Mouse (Mus musculus): ENCODE results near the gene Lhb. TPM values are rescaled to one million over a fixed set of nuclear protein-coding genes. Genes with fewer than 3 reads are reported as not detected.

Gene Lhb
- not detected for polyA plus RNA-seq (2014; fragmentation: Illumina TruSeq; extraction: RNeasy Lipid Tissue Mini Kit (QIAGEN cat#74804); ENCODE audit: low read depth, low replicate concordance)

GRCm38 (mm10) chr7:45420615-45420919, at the start of gene Lhb:
Gene Lhb (plus strand): TSS chr7:45420820.

GRCm38 (mm10) chr7:45395578-45396336, 24.9 kb upstream of the Lhb start, which contains the start of gene Snrnp70:
Gene Snrnp70 (minus strand): TSS chr7:45395742.

GRCm38 (mm10) chr7:45405091-45406075, 15.2 kb upstream of the Lhb start, which contains the start of gene Kcna7:
Gene Kcna7 (plus strand): TSS chr7:45405653.

GRCm38 (mm10) chr7:45413113-45413863, 7.3 kb upstream of the Lhb start, which contains the start of gene Ntf5:
Gene Ntf5 (plus strand): TSS chr7:45413695.

GRCm38 (mm10) chr7:45434203-45435015, 13.8 kb downstream of the Lhb start, which contains the start of gene Gys1:
Gene Gys1 (plus strand): TSS chr7:45434844.

GRCm38 (mm10) chr7:45437521-45438276, 17.1 kb downstream of the Lhb start, which contains the start of gene Ruvbl2:
Gene Ruvbl2 (minus strand): TSS chr7:45438096.

GRCm38 (mm10) chr7:45459564-45460140, 39.0 kb downstream of the Lhb start, which contains the start of gene Ftl1:
Gene Ftl1 (minus strand): TSS chr7:45459884.

GRCm38 (mm10) chr7:45466283-45467089, 45.9 kb downstream of the Lhb start, which contains the start of gene Bax:
Gene Bax (minus strand): TSS chr7:45466898.

Other genes with a start within 250 kb of the Lhb start
- gene Gfy, start 241.3 kb upstream of the Lhb start, polyA plus RNA-seq (2014; fragmentation: Illumina TruSeq; extraction: RNeasy Lipid Tissue Mini Kit (QIAGEN cat#74804); ENCODE audit: low read depth, low replicate concordance), result not detected
- not detected for gene Pth2, start 239.8 kb upstream of the Lhb start, polyA plus RNA-seq (2014; fragmentation: Illumina TruSeq; extraction: RNeasy Lipid Tissue Mini Kit (QIAGEN cat#74804); ENCODE audit: low read depth, low replicate concordance)
- gene Ccdc155, start 215.9 kb upstream of the Lhb start, polyA plus RNA-seq (2014; fragmentation: Illumina TruSeq; extraction: RNeasy Lipid Tissue Mini Kit (QIAGEN cat#74804); ENCODE audit: low read depth, low replicate concordance), result not detected
- not detected for gene Dkkl1, start 208.7 kb upstream of the Lhb start, polyA plus RNA-seq (2014; fragmentation: Illumina TruSeq; extraction: RNeasy Lipid Tissue Mini Kit (QIAGEN cat#74804); ENCODE audit: low read depth, low replicate concordance)
- gene Tead2, start 205.1 kb upstream of the Lhb start, polyA plus RNA-seq (2014; fragmentation: Illumina TruSeq; extraction: RNeasy Lipid Tissue Mini Kit (QIAGEN cat#74804); ENCODE audit: low read depth, low replicate concordance), result 0.19 TPM
- gene Cd37, start 181.7 kb upstream of the Lhb start, polyA plus RNA-seq (2014; fragmentation: Illumina TruSeq; extraction: RNeasy Lipid Tissue Mini Kit (QIAGEN cat#74804); ENCODE audit: low read depth, low replicate concordance), result 0.34 TPM
- gene Slc6a16, start 179.7 kb upstream of the Lhb start, polyA plus RNA-seq (2014; fragmentation: Illumina TruSeq; extraction: RNeasy Lipid Tissue Mini Kit (QIAGEN cat#74804); ENCODE audit: low read depth, low replicate concordance), result 1.2 TPM
- not detected for gene Slc6a21, start 143.3 kb upstream of the Lhb start, polyA plus RNA-seq (2014; fragmentation: Illumina TruSeq; extraction: RNeasy Lipid Tissue Mini Kit (QIAGEN cat#74804); ENCODE audit: low read depth, low replicate concordance)
- not detected for gene Trpm4, start 87.0 kb upstream of the Lhb start, polyA plus RNA-seq (2014; fragmentation: Illumina TruSeq; extraction: RNeasy Lipid Tissue Mini Kit (QIAGEN cat#74804); ENCODE audit: low read depth, low replicate concordance)
- gene Hrc, start 85.5 kb upstream of the Lhb start, polyA plus RNA-seq (2014; fragmentation: Illumina TruSeq; extraction: RNeasy Lipid Tissue Mini Kit (QIAGEN cat#74804); ENCODE audit: low read depth, low replicate concordance), result not detected
- gene Ppfia3, start 53.8 kb upstream of the Lhb start, polyA plus RNA-seq (2014; fragmentation: Illumina TruSeq; extraction: RNeasy Lipid Tissue Mini Kit (QIAGEN cat#74804); ENCODE audit: low read depth, low replicate concordance), result not detected
- not detected for gene Lin7b, start 50.2 kb upstream of the Lhb start, polyA plus RNA-seq (2014; fragmentation: Illumina TruSeq; extraction: RNeasy Lipid Tissue Mini Kit (QIAGEN cat#74804); ENCODE audit: low read depth, low replicate concordance)
- 36.2 TPM for gene Snrnp70, start 25.1 kb upstream of the Lhb start, polyA plus RNA-seq (2014; fragmentation: Illumina TruSeq; extraction: RNeasy Lipid Tissue Mini Kit (QIAGEN cat#74804); ENCODE audit: low read depth, low replicate concordance)
- not detected for gene Kcna7, start 15.2 kb upstream of the Lhb start, polyA plus RNA-seq (2014; fragmentation: Illumina TruSeq; extraction: RNeasy Lipid Tissue Mini Kit (QIAGEN cat#74804); ENCODE audit: low read depth, low replicate concordance)
- not detected for gene Ntf5, start 7.1 kb upstream of the Lhb start, polyA plus RNA-seq (2014; fragmentation: Illumina TruSeq; extraction: RNeasy Lipid Tissue Mini Kit (QIAGEN cat#74804); ENCODE audit: low read depth, low replicate concordance)
- 0.64 TPM for gene Gys1, start 14.0 kb downstream of the Lhb start, polyA plus RNA-seq (2014; fragmentation: Illumina TruSeq; extraction: RNeasy Lipid Tissue Mini Kit (QIAGEN cat#74804); ENCODE audit: low read depth, low replicate concordance)
- 0.58 TPM for gene Ruvbl2, start 17.3 kb downstream of the Lhb start, polyA plus RNA-seq (2014; fragmentation: Illumina TruSeq; extraction: RNeasy Lipid Tissue Mini Kit (QIAGEN cat#74804); ENCODE audit: low read depth, low replicate concordance)
- 81.8 TPM for gene Ftl1, start 39.1 kb downstream of the Lhb start, polyA plus RNA-seq (2014; fragmentation: Illumina TruSeq; extraction: RNeasy Lipid Tissue Mini Kit (QIAGEN cat#74804); ENCODE audit: low read depth, low replicate concordance)
- 0.79 TPM for gene Bax, start 46.1 kb downstream of the Lhb start, polyA plus RNA-seq (2014; fragmentation: Illumina TruSeq; extraction: RNeasy Lipid Tissue Mini Kit (QIAGEN cat#74804); ENCODE audit: low read depth, low replicate concordance)
- not detected for gene Tulp2, start 61.1 kb downstream of the Lhb start, polyA plus RNA-seq (2014; fragmentation: Illumina TruSeq; extraction: RNeasy Lipid Tissue Mini Kit (QIAGEN cat#74804); ENCODE audit: low read depth, low replicate concordance)
- not detected for gene Gm45808, start 66.0 kb downstream of the Lhb start, polyA plus RNA-seq (2014; fragmentation: Illumina TruSeq; extraction: RNeasy Lipid Tissue Mini Kit (QIAGEN cat#74804); ENCODE audit: low read depth, low replicate concordance)
- 85.8 TPM for gene Dhdh, start 68.0 kb downstream of the Lhb start, polyA plus RNA-seq (2014; fragmentation: Illumina TruSeq; extraction: RNeasy Lipid Tissue Mini Kit (QIAGEN cat#74804); ENCODE audit: low read depth, low replicate concordance)
- gene Nucb1, start 89.6 kb downstream of the Lhb start, polyA plus RNA-seq (2014; fragmentation: Illumina TruSeq; extraction: RNeasy Lipid Tissue Mini Kit (QIAGEN cat#74804); ENCODE audit: low read depth, low replicate concordance), result 38.2 TPM
- 0.95 TPM for gene Ppp1r15a, start 105.4 kb downstream of the Lhb start, polyA plus RNA-seq (2014; fragmentation: Illumina TruSeq; extraction: RNeasy Lipid Tissue Mini Kit (QIAGEN cat#74804); ENCODE audit: low read depth, low replicate concordance)
- gene Plekha4, start 105.5 kb downstream of the Lhb start, polyA plus RNA-seq (2014; fragmentation: Illumina TruSeq; extraction: RNeasy Lipid Tissue Mini Kit (QIAGEN cat#74804); ENCODE audit: low read depth, low replicate concordance), result not detected
- gene Hsd17b14, start 134.1 kb downstream of the Lhb start, polyA plus RNA-seq (2014; fragmentation: Illumina TruSeq; extraction: RNeasy Lipid Tissue Mini Kit (QIAGEN cat#74804); ENCODE audit: low read depth, low replicate concordance), result not detected
- gene Bcat2, start 149.3 kb downstream of the Lhb start, polyA plus RNA-seq (2014; fragmentation: Illumina TruSeq; extraction: RNeasy Lipid Tissue Mini Kit (QIAGEN cat#74804); ENCODE audit: low read depth, low replicate concordance), result 3.7 TPM
- not detected for gene Fgf21, start 194.7 kb downstream of the Lhb start, polyA plus RNA-seq (2014; fragmentation: Illumina TruSeq; extraction: RNeasy Lipid Tissue Mini Kit (QIAGEN cat#74804); ENCODE audit: low read depth, low replicate concordance)
- not detected for gene Fut1, start 196.5 kb downstream of the Lhb start, polyA plus RNA-seq (2014; fragmentation: Illumina TruSeq; extraction: RNeasy Lipid Tissue Mini Kit (QIAGEN cat#74804); ENCODE audit: low read depth, low replicate concordance)
- gene Izumo1, start 201.0 kb downstream of the Lhb start, polyA plus RNA-seq (2014; fragmentation: Illumina TruSeq; extraction: RNeasy Lipid Tissue Mini Kit (QIAGEN cat#74804); ENCODE audit: low read depth, low replicate concordance), result not detected
- gene Rasip1, start 206.7 kb downstream of the Lhb start, polyA plus RNA-seq (2014; fragmentation: Illumina TruSeq; extraction: RNeasy Lipid Tissue Mini Kit (QIAGEN cat#74804); ENCODE audit: low read depth, low replicate concordance), result not detected
- gene Mamstr, start 219.2 kb downstream of the Lhb start, polyA plus RNA-seq (2014; fragmentation: Illumina TruSeq; extraction: RNeasy Lipid Tissue Mini Kit (QIAGEN cat#74804); ENCODE audit: low read depth, low replicate concordance), result not detected
- not detected for gene Fut2, start 245.6 kb downstream of the Lhb start, polyA plus RNA-seq (2014; fragmentation: Illumina TruSeq; extraction: RNeasy Lipid Tissue Mini Kit (QIAGEN cat#74804); ENCODE audit: low read depth, low replicate concordance)

Measured in liver, adult 10 weeks (tissue).